Mouse (Mus musculus) lung, postnatal 0 days (tissue): ENCODE measurements around the gene Cyp2b10. TPM values are rescaled to one million over a fixed set of nuclear protein-coding genes. Genes with fewer than 3 reads are reported as not detected.
A peak's percentile ranks its signal among the peaks of the same experiment; 100 is the strongest.
"Not testable (repeated sequence)": the region's sequence is repeated elsewhere in the genome, so short reads cannot be mapped to it uniquely, and the experiment has no call there.

Source experiments
- ATAC-seq: fragments of 200-750 bp; cut with Nextera tagmentation; 2 replicates; pipeline ENCODE4 v1.8.0; 2017; ENCODE audit warnings: moderate library complexity
- DNase-seq: peaks from one replicate; pipeline ENCODE4 v3.0.0-alpha.2; 2016; ENCODE audit warnings: low spot score
- H3K27ac ChIP-seq: fragments of 300-500 bp; sonication (generic); 2 replicates; pipeline ENCODE4 v1.5.1; 2014; ENCODE audit warnings: antibody characterized with exemption, mild to moderate bottlenecking, low read length, mixed read lengths
- H3K27me3 ChIP-seq: fragments of 300-500 bp; sonication (generic); replicated peaks from 2 replicates; pipeline ENCODE4 v1.6.1; 2014; ENCODE audit warnings: low read length, mixed read lengths; ENCODE audit not compliant: insufficient read depth
- H3K36me3 ChIP-seq: fragments of 300-500 bp; sonication (generic); 2 replicates; pipeline ENCODE4 v1.6.1; 2014; ENCODE audit warnings: low read length, mixed read lengths; ENCODE audit not compliant: insufficient read depth
- H3K4me1 ChIP-seq: fragments of 300-500 bp; sonication (generic); 2 replicates; pipeline ENCODE4 v1.6.1; 2014; ENCODE audit warnings: antibody characterized with exemption, low read depth, low read length, mixed read lengths; ENCODE audit not compliant: insufficient read depth
- H3K4me2 ChIP-seq: fragments of 300-500 bp; sonication (generic); replicated peaks from 2 replicates; pipeline ENCODE4 v1.6.1; 2014; ENCODE audit warnings: low read depth, mild to moderate bottlenecking, low read length, moderate library complexity, mixed read lengths
- H3K4me3 ChIP-seq: fragments of 300-500 bp; sonication (generic); 2 replicates; pipeline ENCODE4 v1.5.1; 2014; ENCODE audit warnings: low read depth, low read length
- H3K9ac ChIP-seq: fragments of 300-500 bp; sonication (generic); replicated peaks from 2 replicates; pipeline ENCODE4 v1.6.1; 2014; ENCODE audit warnings: low read depth, mild to moderate bottlenecking
- H3K9me3 ChIP-seq: fragments of 300-500 bp; sonication (generic); 2 replicates; pipeline ENCODE4 v1.6.1; 2016; ENCODE audit warnings: low read length, mixed read lengths
- CTCF ChIP-seq: IDR thresholded peaks from 2 replicates; pipeline ENCODE4 v1.5.1; 2016; ENCODE audit warnings: antibody characterized with exemption, mild to moderate bottlenecking
- EP300 ChIP-seq: IDR thresholded peaks from 2 replicates; pipeline ENCODE4 v1.6.1; 2016; ENCODE audit warnings: antibody characterized with exemption, mild to moderate bottlenecking, control low read depth
- WGBS: fragments of 180-500 bp; shearing (Covaris S2); extraction: QIAGEN DNeasy Blood & Tissue Kit; methylation state at CpG from one replicate; pipeline ENCODE4 v1.1.7; 2014; 5-methylcytosine and 5-hydroxymethylcytosine counted together
- polyA plus RNA-seq: library from polyadenylated mRNA; unstranded; fragments of >200 nt; fragmentation: Nextera tagmentation; extraction: Ambion mirVana; gene quantifications from 2 replicates; pipeline ENCODE4 v1.2.1, GENCODE M21; 2015

The Cyp2b10 gene
- polyA plus RNA-seq, 1 experiment from 2014 or later: 8.3 TPM

- no peak for TF ChIP-seq EP300
- TF ChIP-seq CTCF: peak; percentile 80
- 40% methylated on average over 3 of the region's 3 CpGs for WGBS
- Histone ChIP-seq H3K4me1 (peaks cover 3% of the 10 kb centered on the region; the same call in 1 of the 2 replicates), H3K9ac (no peak overlapping the region), H3K4me3 (no peak overlapping the region), H3K9me3 (no peaks in the 10 kb centered on the region), H3K27ac (no peak overlapping the region), H3K36me3 (no peaks in the 10 kb centered on the region), H3K4me2 (no peak overlapping the region), H3K27me3 (no peaks in the 10 kb centered on the region)
- ATAC-seq: no peak
- DNase-seq: no peak
Measured at GRCm38 (mm10) chr7:25904066-25904465, 6.6 kb downstream of the Cyp2b10 start.

- no peak overlapping the region for H3K4me3 ChIP-seq
- TF ChIP-seq EP300 (no peak), CTCF (no peak)
- DNase-seq (peak; percentile 30), ATAC-seq (no peak)
- no peaks in the 10 kb centered on the region for H3K27me3 ChIP-seq
- H3K4me2 ChIP-seq: no peak overlapping the region
- H3K27ac ChIP-seq: no peak overlapping the region
- WGBS: 58% methylated on average over 10 of the region's 10 CpGs
- no peaks in the 10 kb centered on the region for H3K36me3 ChIP-seq
- H3K9me3 ChIP-seq: no peaks in the 10 kb centered on the region
- H3K4me1 ChIP-seq: peaks cover 3% of the 10 kb centered on the region; the same call in 1 of the 2 replicates
- H3K9ac ChIP-seq: no peak overlapping the region
Measured at GRCm38 (mm10) chr7:25904489-25904888, 7.1 kb downstream of the Cyp2b10 start.

- Histone ChIP-seq H3K9ac (no peak overlapping the region), H3K4me3 (no peak overlapping the region), H3K9me3 (no peaks in the 10 kb centered on the region), H3K4me2 (no peak overlapping the region), H3K27me3 (no peaks in the 10 kb centered on the region), H3K4me1 (peaks cover 3% of the 10 kb centered on the region; the same call in 1 of the 2 replicates), H3K27ac (no peak overlapping the region), H3K36me3 (no peaks in the 10 kb centered on the region)
- WGBS: 37% methylated on average over 6 of the region's 6 CpGs
- DNase-seq: peak; percentile 74
- peak; percentile 99 for TF ChIP-seq EP300
- no peak for TF ChIP-seq CTCF
- peak; percentile 82 for ATAC-seq
Measured at GRCm38 (mm10) chr7:25907380-25907779, 10.0 kb downstream of the Cyp2b10 start.

- Histone ChIP-seq H3K9ac (no peak overlapping the region), H3K27me3 (no peaks in the 10 kb centered on the region), H3K9me3 (no peaks in the 10 kb centered on the region), H3K4me2 (no peak overlapping the region), H3K4me1 (no peaks in the 10 kb centered on the region), H3K27ac (no peak overlapping the region), H3K4me3 (no peak overlapping the region), H3K36me3 (no peaks in the 10 kb centered on the region)
- WGBS: 62% methylated on average over 2 of the region's 2 CpGs
- TF ChIP-seq EP300 (no peak), CTCF (no peak)
- DNase-seq: no peak
- no peak for ATAC-seq
Measured at GRCm38 (mm10) chr7:25910046-25910445, 12.6 kb downstream of the Cyp2b10 start.

GRCm38 (mm10) chr7:25916116-25916515 lies 18.7 kb downstream of the Cyp2b10 start:
- H3K36me3 ChIP-seq: no peaks in the 10 kb centered on the region
- no peak overlapping the region for H3K4me3 ChIP-seq
- no peak for TF ChIP-seq CTCF
- no peak for TF ChIP-seq EP300
- H3K27ac ChIP-seq: no peak overlapping the region
- H3K9ac ChIP-seq: no peak overlapping the region
- ATAC-seq (no peak), DNase-seq (no peak)
- H3K9me3 ChIP-seq: no peaks in the 10 kb centered on the region
- H3K4me2 ChIP-seq: no peak overlapping the region
- H3K4me1 ChIP-seq: no peaks in the 10 kb centered on the region
- no peaks in the 10 kb centered on the region for H3K27me3 ChIP-seq
- WGBS: 70% methylated on average over 1 of the region's 1 CpGs

- H3K4me1 ChIP-seq, H3K27ac ChIP-seq, H3K9me3 ChIP-seq, H3K4me2 ChIP-seq, ATAC-seq, DNase-seq, H3K36me3 ChIP-seq, H3K4me3 ChIP-seq, H3K27me3 ChIP-seq, H3K9ac ChIP-seq: not testable (repeated sequence)
- 47% methylated on average over 5 of the region's 5 CpGs for WGBS
- TF ChIP-seq CTCF: peak; percentile 54
Measured at GRCm38 (mm10) chr7:25917271-25917670, 19.9 kb downstream of the Cyp2b10 start.

GRCm38 (mm10) chr7:25919467-25919866 lies 22.0 kb downstream of the Cyp2b10 start:
- no peak for TF ChIP-seq EP300
- TF ChIP-seq CTCF: no peak
- Histone ChIP-seq H3K9ac (no peak overlapping the region), H3K4me1 (no peaks in the 10 kb centered on the region), H3K4me3 (no peak overlapping the region), H3K9me3 (no peaks in the 10 kb centered on the region), H3K27me3 (no peaks in the 10 kb centered on the region), H3K36me3 (no peaks in the 10 kb centered on the region), H3K4me2 (no peak overlapping the region), H3K27ac (no peak overlapping the region)
- no peak for DNase-seq
- ATAC-seq: no peak
- WGBS: 50% methylated on average over 1 of the region's 1 CpGs
